Mouse (Mus musculus) stomach, embryonic 15.5 days (tissue): Measurements from ENCODE around the gene Fam81b. TPM values are rescaled to one million over a fixed set of nuclear protein-coding genes. Genes with fewer than 3 reads are reported as not detected.
"Not testable (repeated sequence)": the region's sequence is repeated elsewhere in the genome, so short reads cannot be mapped to it uniquely, and the experiment has no call there.

Source experiments
- ATAC-seq: fragments of 200-750 bp; cut with Nextera tagmentation; 2 replicates; pipeline ENCODE4 v1.8.0; 2017; ENCODE audit warnings: low read depth, moderate number of reproducible peaks, moderate TSS enrichment; ENCODE audit not compliant: insufficient read depth, low FRiP score
- H3K27ac ChIP-seq: fragments of 300-500 bp; sonication (generic); 2 replicates; pipeline ENCODE4 v1.5.1; 2015; ENCODE audit warnings: mild to moderate bottlenecking, inconsistent platforms
- H3K27me3 ChIP-seq: fragments of 300-500 bp; sonication (generic); replicated peaks from 2 replicates; pipeline ENCODE4 v1.6.1; 2015; ENCODE audit warnings: inconsistent platforms
- H3K36me3 ChIP-seq: fragments of 300-500 bp; sonication (generic); 2 replicates; pipeline ENCODE4 v1.6.1; 2015; ENCODE audit warnings: inconsistent platforms
- H3K4me1 ChIP-seq: fragments of 300-500 bp; sonication (generic); 2 replicates; pipeline ENCODE4 v1.6.1; 2015; ENCODE audit warnings: inconsistent platforms
- H3K4me2 ChIP-seq: fragments of 300-500 bp; sonication (generic); 2 replicates; pipeline ENCODE4 v1.6.1; 2015; ENCODE audit warnings: mild to moderate bottlenecking, inconsistent platforms
- H3K4me3 ChIP-seq: fragments of 300-500 bp; sonication (generic); replicated peaks from 2 replicates; pipeline ENCODE4 v1.5.1; 2015; ENCODE audit warnings: inconsistent platforms
- H3K9ac ChIP-seq: fragments of 300-500 bp; sonication (generic); 2 replicates; pipeline ENCODE4 v1.6.1; 2015; ENCODE audit warnings: inconsistent platforms
- H3K9me3 ChIP-seq: fragments of 300-500 bp; sonication (generic); 2 replicates; pipeline ENCODE4 v1.6.1; 2016; ENCODE audit warnings: inconsistent platforms
- WGBS: fragments of 180-500 bp; shearing (Covaris S2); methylation state at CpG from one replicate; pipeline ENCODE4 v1.1.7; 2015; 5-methylcytosine and 5-hydroxymethylcytosine counted together
- polyA plus RNA-seq: library from polyadenylated mRNA; unstranded; fragments of >200 nt; fragmentation: Nextera tagmentation; extraction: Ambion mirVana; gene quantifications from 2 replicates; pipeline ENCODE4 v1.2.1, GENCODE M21; 2015

Gene Fam81b
- polyA plus RNA-seq = not detected in 2 replicates

GRCm38 (mm10) chr13:76304637-76305122 is at the start of gene Fam81b:
Gene Fam81b, minus strand, starts transcription at chr13:76305072.
- Histone ChIP-seq H3K9me3 (no peaks in the 10 kb centered on the region), H3K9ac (no peak within 1 kb of the TSS), H3K36me3 (no peaks in the 10 kb centered on the region), H3K4me1 (no peaks in the 10 kb centered on the region), H3K27me3 (no peaks in the 10 kb centered on the region), H3K27ac (peak within 1 kb of the TSS; percentile 36; the same call in 1 of the 2 replicates), H3K4me2 (no peak within 1 kb of the TSS), H3K4me3 (no peak within 1 kb of the TSS)
- 38% methylated on average over 7 of the region's 7 CpGs for WGBS
- ATAC-seq = no peak

DNA sequence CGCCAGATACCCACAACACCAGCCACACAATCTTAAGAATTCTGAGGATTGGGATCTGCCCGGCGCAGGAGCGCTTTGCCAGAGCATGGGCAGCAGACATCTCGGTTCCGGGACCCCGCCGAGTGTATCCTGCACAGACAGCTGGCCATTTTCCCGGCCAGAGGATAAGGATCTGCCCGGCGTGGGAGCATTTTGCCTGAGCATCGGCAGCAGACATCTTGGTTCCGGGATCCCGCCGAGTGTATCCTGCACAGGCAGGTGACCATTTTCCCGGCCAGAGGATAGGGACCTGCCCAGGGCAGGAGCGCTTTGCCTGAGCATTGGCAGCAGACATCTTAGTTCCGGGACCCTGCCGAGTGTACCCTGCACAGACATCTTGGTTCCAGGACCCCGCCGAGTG is 41.1 kb upstream of the Fam81b start:
- not testable (repeated sequence) for H3K4me3 ChIP-seq, H3K36me3 ChIP-seq, H3K27me3 ChIP-seq, H3K4me1 ChIP-seq, H3K9me3 ChIP-seq, H3K27ac ChIP-seq, ATAC-seq, H3K9ac ChIP-seq, H3K4me2 ChIP-seq
- 72% methylated on average over 21 of the region's 21 CpGs for WGBS

GRCm38 (mm10) chr13:76318635-76319034 is 13.8 kb upstream of the Fam81b start:
- Histone ChIP-seq H3K9me3 (no peaks in the 10 kb centered on the region), H3K4me2 (no peak overlapping the region), H3K4me1 (no peaks in the 10 kb centered on the region), H3K27me3 (no peaks in the 10 kb centered on the region), H3K9ac (no peak overlapping the region), H3K27ac (no peak overlapping the region), H3K36me3 (no peaks in the 10 kb centered on the region), H3K4me3 (no peak overlapping the region)
- WGBS = 19% methylated on average over 3 of the region's 3 CpGs
- ATAC-seq = no peak

DNA sequence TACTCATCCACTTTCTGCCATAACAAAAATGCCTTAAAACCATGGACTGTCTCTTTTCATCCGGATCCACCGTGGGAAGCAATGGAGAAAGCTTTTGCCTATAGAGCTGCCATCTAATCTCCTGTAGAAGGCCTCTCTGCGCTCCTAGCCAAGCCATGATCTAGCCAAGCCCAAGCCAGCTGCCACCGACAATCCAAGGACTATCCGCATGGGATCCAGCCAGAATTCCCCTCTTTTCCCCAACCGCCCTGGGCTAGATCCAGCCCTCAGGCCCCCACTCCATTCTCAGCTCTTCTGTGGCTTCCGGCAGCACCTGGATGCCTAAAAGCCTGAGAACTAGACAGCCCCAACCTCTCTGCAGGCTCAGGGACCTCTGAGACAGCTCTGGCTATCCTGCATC is 6.7 kb upstream of the Fam81b start:
- Histone ChIP-seq H3K27ac (no peak overlapping the region), H3K27me3 (no peaks in the 10 kb centered on the region), H3K9ac (no peak overlapping the region), H3K4me1 (no peaks in the 10 kb centered on the region), H3K9me3 (no peaks in the 10 kb centered on the region), H3K4me3 (no peak overlapping the region), H3K36me3 (no peaks in the 10 kb centered on the region), H3K4me2 (no peak overlapping the region)
- WGBS = 82% methylated on average over 7 of the region's 7 CpGs
- no peak for ATAC-seq

DNA sequence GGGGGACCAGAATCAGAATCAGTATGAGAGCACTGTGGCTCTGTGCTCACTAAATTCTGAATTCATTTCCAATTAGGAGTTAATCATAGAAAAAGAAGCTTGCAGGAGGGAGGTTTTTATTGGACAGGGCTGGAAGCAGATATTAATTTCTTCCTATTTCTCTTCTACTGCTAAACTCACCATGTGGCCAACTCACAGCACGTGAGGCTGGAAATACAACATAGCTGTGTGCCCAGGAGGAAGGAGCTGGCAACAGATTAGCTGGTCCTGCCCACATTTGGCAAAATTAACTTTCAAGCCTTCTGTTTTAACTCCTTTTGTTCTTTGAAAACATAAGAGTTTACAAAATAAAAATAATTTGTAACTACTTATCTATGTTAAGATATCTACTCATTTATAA is 3.9 kb upstream of the Fam81b start:
- H3K9ac ChIP-seq = no peak overlapping the region
- no peak overlapping the region for H3K4me3 ChIP-seq
- 56% methylated on average over 1 of the region's 1 CpGs for WGBS
- H3K9me3 ChIP-seq = no peaks in the 10 kb centered on the region
- H3K27me3 ChIP-seq = no peaks in the 10 kb centered on the region
- no peak overlapping the region for H3K4me2 ChIP-seq
- no peak for ATAC-seq
- no peaks in the 10 kb centered on the region for H3K36me3 ChIP-seq
- H3K27ac ChIP-seq = no peak overlapping the region
- no peaks in the 10 kb centered on the region for H3K4me1 ChIP-seq

DNA sequence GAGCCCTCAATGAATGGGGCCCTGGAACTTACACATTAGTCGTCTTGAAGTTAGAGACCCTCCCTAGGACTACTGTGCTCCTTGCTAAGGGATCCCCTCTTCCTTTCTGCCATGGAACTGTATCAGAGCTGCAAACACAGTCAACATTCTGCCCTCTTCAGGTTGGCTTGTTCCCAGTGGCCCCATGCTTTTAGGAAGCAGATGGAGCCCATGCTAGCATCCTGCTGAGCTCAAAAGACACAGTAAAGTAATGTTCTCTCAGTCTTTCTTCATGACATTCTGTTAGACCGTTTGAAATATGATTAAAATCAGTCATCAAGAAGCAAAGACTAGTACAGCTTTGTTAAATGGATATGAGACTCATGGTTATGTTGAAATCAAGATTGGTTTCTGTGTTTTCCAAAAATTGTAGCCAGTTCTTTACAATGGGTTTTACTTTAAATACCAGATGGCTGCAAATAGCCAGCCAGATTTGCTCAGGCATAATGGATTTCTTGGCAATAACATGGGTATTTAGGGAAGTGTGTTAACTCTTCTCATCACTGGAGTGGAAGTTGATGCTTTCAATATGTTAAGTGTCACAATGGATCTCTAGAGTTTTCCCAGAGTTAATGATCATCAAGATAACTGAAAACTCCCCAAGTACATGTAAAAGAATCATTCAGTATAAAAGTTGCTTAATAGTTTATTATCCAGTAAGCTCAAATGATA is 938 bp upstream of the Fam81b start:
- Histone ChIP-seq H3K27me3 (no peaks in the 10 kb centered on the region), H3K36me3 (no peaks in the 10 kb centered on the region), H3K27ac (peak overlapping the region; percentile 36; the same call in 1 of the 2 replicates), H3K4me1 (no peaks in the 10 kb centered on the region), H3K9me3 (no peaks in the 10 kb centered on the region), H3K4me2 (no peak overlapping the region), H3K4me3 (no peak overlapping the region), H3K9ac (no peak overlapping the region)
- no peak; the same call in 1 of the 2 replicates for ATAC-seq
- WGBS = 47% methylated on average over 2 of the region's 2 CpGs

- WGBS = 89% methylated on average over 3 of the region's 3 CpGs
- Histone ChIP-seq H3K9ac (no peak overlapping the region), H3K36me3 (no peaks in the 10 kb centered on the region), H3K4me2 (no peak overlapping the region), H3K4me1 (no peaks in the 10 kb centered on the region), H3K27ac (peak overlapping the region; percentile 36; the same call in 1 of the 2 replicates), H3K9me3 (no peaks in the 10 kb centered on the region), H3K4me3 (no peak overlapping the region), H3K27me3 (no peaks in the 10 kb centered on the region)
- ATAC-seq = no peak
These were observed 369 bp upstream of the Fam81b start for GRCm38 (mm10) chr13:76305241-76305640.

GRCm38 (mm10) chr13:76304201-76304600 is 671 bp downstream of the Fam81b start:
- ATAC-seq = no peak
- WGBS = 79% methylated on average over 1 of the region's 1 CpGs
- H3K4me1 ChIP-seq = no peaks in the 10 kb centered on the region

DNA sequence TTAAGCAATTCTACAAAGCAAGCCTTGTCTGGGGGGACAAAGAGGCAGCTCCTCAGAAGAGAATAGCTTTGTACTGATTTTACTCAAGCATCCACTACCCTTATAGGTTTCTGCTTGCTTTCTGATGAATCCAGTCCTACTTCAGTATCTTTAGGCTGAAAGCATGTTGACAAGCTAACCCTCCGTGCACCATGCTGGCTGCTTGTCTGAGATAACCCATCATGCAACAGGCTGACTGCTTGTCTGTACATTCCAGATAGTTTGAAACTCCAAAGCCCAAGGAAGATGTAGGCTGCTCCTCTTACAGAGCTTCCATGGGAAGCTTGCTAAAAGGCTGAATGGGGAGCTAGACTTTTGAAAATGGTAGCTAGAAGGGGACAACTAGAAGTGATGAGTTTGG is 1.7 kb downstream of the Fam81b start:
- Histone ChIP-seq H3K27ac (no peak overlapping the region), H3K4me2 (no peak overlapping the region), H3K9me3 (no peaks in the 10 kb centered on the region), H3K4me1 (no peaks in the 10 kb centered on the region), H3K9ac (no peak overlapping the region), H3K4me3 (no peak overlapping the region), H3K27me3 (no peaks in the 10 kb centered on the region), H3K36me3 (no peaks in the 10 kb centered on the region)
- ATAC-seq = no peak
- WGBS = 63% methylated on average over 1 of the region's 1 CpGs

More at GRCm38 (mm10) chr13:76304201-76304600, 671 bp downstream of the Fam81b start:
- Histone ChIP-seq H3K4me2 (no peak overlapping the region), H3K27ac (no peak overlapping the region), H3K4me3 (no peak overlapping the region), H3K9me3 (no peaks in the 10 kb centered on the region), H3K9ac (no peak overlapping the region), H3K27me3 (no peaks in the 10 kb centered on the region), H3K36me3 (no peaks in the 10 kb centered on the region)

GRCm38 (mm10) chr13:76302056-76302455 is 2.8 kb downstream of the Fam81b start:
- H3K4me2 ChIP-seq = no peak overlapping the region
- H3K4me1 ChIP-seq = no peaks in the 10 kb centered on the region
- ATAC-seq = no peak
- no peak overlapping the region for H3K27ac ChIP-seq
- H3K9ac ChIP-seq = no peak overlapping the region
- H3K9me3 ChIP-seq = no peaks in the 10 kb centered on the region
- H3K36me3 ChIP-seq = no peaks in the 10 kb centered on the region
- H3K27me3 ChIP-seq = no peaks in the 10 kb centered on the region
- no peak overlapping the region for H3K4me3 ChIP-seq
- 61% methylated on average over 2 of the region's 2 CpGs for WGBS

DNA sequence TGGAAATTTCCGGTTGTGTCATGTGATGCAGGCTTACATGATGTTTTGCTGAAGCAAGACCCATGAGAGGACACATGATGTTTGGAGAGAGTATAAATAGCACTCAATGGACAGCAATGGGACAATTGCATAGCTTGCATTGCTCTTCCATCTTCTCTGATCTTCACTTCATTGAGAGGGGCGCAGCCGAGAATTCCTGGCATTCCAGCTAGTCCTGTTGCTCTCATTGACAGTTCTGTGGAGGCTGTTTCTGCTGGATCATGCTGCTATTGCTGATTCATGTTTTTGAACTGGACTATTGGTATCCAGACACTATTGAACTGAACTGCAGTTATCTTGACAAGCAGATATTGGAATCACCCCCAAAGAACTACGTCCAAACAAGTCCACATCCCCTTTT is 12.8 kb downstream of the Fam81b start:
- Histone ChIP-seq H3K4me3 (no peak overlapping the region), H3K36me3 (no peaks in the 10 kb centered on the region), H3K9ac (no peak overlapping the region), H3K27me3 (no peaks in the 10 kb centered on the region), H3K9me3 (no peaks in the 10 kb centered on the region), H3K4me1 (no peaks in the 10 kb centered on the region), H3K4me2 (no peak overlapping the region), H3K27ac (no peak overlapping the region)
- 58% methylated on average over 4 of the region's 4 CpGs for WGBS
- ATAC-seq = no peak

DNA sequence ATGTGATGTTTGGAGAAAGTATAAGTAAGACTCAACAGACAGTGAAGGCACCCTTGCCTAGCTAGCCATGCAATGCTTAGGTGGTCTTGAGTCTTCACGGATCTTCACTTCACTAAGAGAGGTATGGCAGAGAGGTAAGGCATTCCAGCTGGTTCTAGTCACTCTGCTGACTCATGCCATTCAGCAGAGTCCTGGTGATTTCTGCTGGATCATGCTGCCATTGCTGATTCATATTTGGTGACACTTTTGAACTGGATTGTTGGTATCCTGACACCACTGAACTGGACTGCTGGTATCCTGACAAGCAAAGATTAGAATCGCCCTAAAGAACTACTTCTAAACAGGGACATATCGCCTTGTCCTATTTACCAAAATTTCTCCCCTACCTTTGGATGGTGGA is 20.3 kb downstream of the Fam81b start:
- ATAC-seq = no peak

More for the DNA sequence above, 20.3 kb downstream of the Fam81b start:
- Histone ChIP-seq H3K27me3 (no peaks in the 10 kb centered on the region), H3K27ac (no peak overlapping the region), H3K9me3 (no peaks in the 10 kb centered on the region), H3K36me3 (no peaks in the 10 kb centered on the region), H3K4me1 (no peaks in the 10 kb centered on the region), H3K4me2 (no peak overlapping the region), H3K9ac (no peak overlapping the region), H3K4me3 (no peak overlapping the region)
- 81% methylated on average over 3 of the region's 3 CpGs for WGBS
